Mouse (Mus musculus) testis, adult 10 weeks (tissue): ENCODE measurements around the gene Duxbl3. TPM values are rescaled to one million over a fixed set of nuclear protein-coding genes. Genes with fewer than 3 reads are reported as not detected.

Source experiments
- polyA plus RNA-seq: library from polyadenylated mRNA; stranded (reverse); fragments of 350-450 nt; fragmentation: Illumina TruSeq; extraction: RNeasy Lipid Tissue Mini Kit (QIAGEN cat#74804); gene quantifications from one replicate; pipeline ENCODE4 v1.2.3, GENCODE M21; 2014; ENCODE audit warnings: low read depth, low replicate concordance

Duxbl3 gene
- 0.14 TPM for polyA plus RNA-seq

GRCm38 (mm10) chr14:26257756-26258617 lies at the start of gene Duxbl3:
Gene Duxbl3, plus strand, starts transcription at chr14:26257962.

Other genes with a start within 250 kb of the Duxbl3 start
- gene Gm9780, start 215.3 kb upstream of the Duxbl3 start, polyA plus RNA-seq: 1.0 TPM
- 2.5 TPM for gene Tmem254c, start 190.6 kb upstream of the Duxbl3 start, polyA plus RNA-seq
- not detected for gene Cphx2, start 176.4 kb upstream of the Duxbl3 start, polyA plus RNA-seq
- gene Cphx3, start 175.7 kb upstream of the Duxbl3 start, polyA plus RNA-seq: not detected
- not detected for gene Duxbl2, start 139.6 kb upstream of the Duxbl3 start, polyA plus RNA-seq
- gene Plac9b, start 75.5 kb upstream of the Duxbl3 start, polyA plus RNA-seq: not detected
- 4.2 TPM for gene Tmem254b, start 50.9 kb upstream of the Duxbl3 start, polyA plus RNA-seq